Mouse (Mus musculus) brain, embryonic 18.5 days (tissue): Measurements from ENCODE around the gene Sox8.
A peak's percentile ranks its signal among the peaks of the same experiment; 100 is the strongest.

Experiments
- DNase-seq: peaks from one replicate; pipeline ENCODE4 v3.0.0-alpha.2; 2012; ENCODE audit warnings: low read depth, low spot score

Gene Sox8

GRCm38 (mm10) chr17:25570648-25571452 is at the start of gene Sox8:
Gene Sox8 (minus strand): TSS chr17:25570686.
- DNase-seq, result no peak

- peak; percentile 64 for DNase-seq
Measured at GRCm38 (mm10) chr17:25618508-25619056, 48.1 kb upstream of the Sox8 start.

DNA sequence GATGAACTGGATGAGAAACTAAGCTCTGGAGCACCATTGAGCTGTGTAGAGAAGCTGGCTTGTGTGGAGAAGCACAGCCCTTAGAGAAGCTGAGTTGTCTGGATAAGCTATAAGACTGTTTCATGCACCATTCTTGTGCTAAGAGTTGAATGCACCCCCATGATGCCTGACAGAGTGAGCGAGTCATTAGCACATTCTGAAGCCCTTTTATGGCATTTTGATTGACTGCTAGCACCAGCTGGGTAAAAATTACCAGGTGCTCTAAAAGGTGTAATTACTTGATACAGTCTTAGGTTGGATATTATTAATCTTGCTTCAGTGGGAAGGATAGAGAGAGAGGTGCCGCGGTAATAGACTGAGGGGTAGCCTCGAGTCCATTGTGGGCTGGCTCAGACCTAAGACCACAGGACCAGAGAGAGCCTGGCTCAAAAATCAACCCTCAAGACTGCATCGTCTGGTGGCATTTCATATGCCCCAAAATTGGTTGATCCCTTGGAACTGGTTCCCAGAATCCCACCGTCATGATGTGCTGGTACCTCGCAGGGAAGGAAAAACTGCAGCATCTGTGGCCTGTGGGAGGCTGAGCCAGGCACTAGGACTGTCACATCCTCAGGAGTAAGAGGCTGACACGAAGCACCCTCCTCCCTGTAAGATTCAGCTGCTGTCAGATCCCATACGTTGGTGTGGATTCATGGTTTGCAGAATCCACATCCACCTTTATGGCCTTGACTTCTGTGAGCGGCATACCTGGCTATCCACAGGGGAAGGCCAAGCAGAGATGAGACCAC is 44.4 kb upstream of the Sox8 start:
- DNase-seq, result no peak

DNA sequence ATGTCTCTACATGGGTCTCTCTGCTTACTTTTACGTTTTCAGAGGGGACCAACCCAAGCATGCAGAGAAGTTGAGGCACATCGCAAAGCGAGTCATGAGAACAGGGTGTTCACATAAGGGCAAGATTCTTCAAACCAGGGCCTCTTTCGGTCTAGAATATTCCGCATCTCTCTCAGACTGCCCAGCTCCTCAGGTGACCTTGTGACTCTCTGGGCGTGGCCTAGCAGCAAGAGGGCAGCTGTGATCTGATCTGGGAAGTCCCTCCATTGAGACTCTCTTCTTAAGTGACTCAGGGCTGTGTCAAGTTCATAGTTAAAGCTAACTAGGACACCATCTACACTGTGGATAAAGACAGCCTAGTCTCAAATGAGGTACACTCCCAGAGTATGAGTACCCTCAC is 42.8 kb upstream of the Sox8 start:
- DNase-seq, result no peak

DNA sequence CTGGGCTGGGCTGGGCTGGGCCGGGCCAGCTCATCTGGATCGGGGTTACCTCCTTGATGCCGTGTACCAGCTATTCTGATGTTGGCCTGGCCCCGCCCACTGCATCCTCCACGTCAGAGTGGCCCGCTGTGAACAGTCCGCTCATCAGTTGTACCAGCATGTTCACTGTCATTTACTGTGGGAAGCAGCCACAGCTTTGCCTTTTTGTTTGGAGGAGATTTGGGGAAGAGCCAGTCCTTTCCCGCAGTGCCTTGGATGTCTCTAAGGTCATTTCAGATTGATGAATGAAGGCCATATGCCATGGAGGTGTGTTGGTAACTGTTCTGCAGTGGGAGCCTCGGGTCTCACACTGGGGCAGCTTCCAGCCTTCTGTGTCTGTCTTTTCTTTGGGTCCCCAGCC is 42.1 kb upstream of the Sox8 start:
- DNase-seq, result no peak

GRCm38 (mm10) chr17:25610151-25610550 is 39.7 kb upstream of the Sox8 start:
- DNase-seq, result no peak

DNA sequence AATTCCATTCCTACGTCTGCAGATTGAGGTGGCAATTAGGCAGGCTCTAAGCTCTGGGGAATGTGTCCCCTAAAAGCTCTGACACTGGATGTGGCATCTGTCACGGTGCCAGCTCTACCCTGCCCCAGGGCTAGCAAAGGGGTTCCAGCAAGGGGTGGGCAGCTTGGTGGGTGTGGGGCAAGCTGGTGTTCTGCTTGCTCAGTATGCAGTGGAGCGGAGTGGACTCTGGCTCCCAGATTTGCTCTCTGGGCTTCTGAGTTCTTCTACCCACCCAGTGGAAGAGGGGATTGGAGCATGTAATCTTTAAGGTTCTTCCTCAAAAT is 39.0 kb upstream of the Sox8 start:
- DNase-seq, result no peak

GRCm38 (mm10) chr17:25608821-25609505 is 38.5 kb upstream of the Sox8 start:
- no peak for DNase-seq

DNA sequence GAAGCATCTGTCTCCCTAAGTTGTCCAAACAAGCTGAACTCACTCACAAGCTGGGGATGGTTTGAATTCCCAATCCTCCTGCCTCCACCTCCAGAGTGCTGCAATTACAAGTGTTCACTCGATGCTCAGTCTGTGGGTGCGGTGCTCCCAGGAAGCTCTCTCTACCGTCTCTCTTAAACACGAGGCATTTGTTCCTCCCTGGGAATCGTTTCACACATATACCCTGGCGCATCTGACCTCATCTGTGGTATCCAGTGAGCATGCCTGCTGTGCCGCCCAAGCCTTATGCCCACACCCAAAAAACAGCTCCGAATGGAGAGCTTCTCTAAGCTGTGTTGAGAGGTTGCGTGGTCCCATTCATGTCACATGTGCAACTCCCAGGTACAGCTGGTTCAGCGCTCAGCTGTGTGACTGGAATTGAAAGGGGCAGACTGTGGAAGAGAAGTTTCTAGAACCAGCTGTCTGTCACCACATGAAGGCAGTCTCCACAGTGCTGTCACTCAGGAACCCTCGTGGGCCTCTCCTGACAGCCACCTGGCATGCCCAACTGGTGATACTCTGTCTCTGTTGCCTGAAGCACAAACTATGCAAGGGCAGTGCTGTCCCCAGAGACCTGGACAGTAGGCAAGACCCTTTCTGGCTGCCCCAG is 37.8 kb upstream of the Sox8 start:
- no peak for DNase-seq

DNA sequence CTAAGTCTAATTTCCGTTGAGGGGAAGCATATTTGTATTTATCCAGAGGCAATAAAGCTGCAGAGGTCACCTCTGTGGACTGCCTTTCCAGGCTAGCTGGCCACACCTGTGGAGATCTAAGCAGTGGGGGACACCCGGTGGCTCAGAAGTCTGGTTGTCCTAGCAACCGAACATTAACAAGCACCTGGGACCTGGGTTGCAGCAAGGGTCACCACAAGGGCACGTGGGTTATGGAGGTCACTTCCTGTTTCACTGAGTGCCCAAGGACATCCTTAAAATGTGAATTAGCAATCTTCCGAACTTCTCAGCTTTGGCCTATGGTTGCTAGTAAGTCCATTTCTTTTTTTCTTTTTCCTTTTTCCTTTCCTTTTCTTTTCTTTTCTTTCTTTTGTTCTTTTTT is 33.7 kb upstream of the Sox8 start:
- no peak for DNase-seq

DNA sequence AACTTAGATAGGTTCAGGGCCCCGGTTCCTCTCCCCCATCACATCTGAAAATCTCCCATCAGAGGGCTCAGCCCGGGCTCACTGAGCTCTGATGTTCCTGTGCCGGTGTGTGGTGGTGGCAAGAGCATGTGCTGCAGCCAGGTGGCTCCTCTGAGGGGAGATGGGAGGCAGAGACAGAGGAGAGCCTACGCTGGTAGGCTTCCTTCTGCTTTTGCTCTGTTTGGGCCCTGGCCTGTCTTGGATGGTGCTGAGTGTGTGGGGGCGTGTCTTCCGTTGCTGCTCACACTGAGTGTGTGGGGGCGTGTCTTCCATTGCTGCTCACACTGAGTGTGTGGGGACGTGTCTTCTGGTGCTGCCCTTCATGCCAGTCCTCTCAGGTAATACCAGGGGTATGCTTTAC is 31.9 kb upstream of the Sox8 start:
- no peak for DNase-seq

DNA sequence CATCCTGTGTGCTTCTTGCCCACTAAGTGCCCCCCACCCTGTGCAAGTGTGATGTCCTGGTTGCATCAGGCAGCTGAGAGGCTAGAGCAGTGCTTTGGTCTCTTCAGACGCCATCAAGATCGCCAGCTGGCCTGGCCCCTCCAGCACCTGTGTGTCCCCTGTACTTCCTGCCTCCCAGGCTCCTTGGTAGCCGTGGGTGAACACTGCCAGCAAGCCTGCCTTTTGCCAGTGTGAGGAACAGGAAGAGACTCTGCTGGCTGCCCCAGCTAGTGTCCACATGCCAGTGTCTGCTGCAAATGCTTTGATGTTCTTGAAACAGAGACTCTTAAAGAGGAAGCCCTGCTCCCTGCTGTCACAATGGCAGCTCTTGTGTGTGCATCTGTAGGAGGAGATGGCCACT is 27.1 kb upstream of the Sox8 start:
- DNase-seq, result no peak

GRCm38 (mm10) chr17:25595495-25595894 is 25.0 kb upstream of the Sox8 start:
- DNase-seq, result no peak

DNA sequence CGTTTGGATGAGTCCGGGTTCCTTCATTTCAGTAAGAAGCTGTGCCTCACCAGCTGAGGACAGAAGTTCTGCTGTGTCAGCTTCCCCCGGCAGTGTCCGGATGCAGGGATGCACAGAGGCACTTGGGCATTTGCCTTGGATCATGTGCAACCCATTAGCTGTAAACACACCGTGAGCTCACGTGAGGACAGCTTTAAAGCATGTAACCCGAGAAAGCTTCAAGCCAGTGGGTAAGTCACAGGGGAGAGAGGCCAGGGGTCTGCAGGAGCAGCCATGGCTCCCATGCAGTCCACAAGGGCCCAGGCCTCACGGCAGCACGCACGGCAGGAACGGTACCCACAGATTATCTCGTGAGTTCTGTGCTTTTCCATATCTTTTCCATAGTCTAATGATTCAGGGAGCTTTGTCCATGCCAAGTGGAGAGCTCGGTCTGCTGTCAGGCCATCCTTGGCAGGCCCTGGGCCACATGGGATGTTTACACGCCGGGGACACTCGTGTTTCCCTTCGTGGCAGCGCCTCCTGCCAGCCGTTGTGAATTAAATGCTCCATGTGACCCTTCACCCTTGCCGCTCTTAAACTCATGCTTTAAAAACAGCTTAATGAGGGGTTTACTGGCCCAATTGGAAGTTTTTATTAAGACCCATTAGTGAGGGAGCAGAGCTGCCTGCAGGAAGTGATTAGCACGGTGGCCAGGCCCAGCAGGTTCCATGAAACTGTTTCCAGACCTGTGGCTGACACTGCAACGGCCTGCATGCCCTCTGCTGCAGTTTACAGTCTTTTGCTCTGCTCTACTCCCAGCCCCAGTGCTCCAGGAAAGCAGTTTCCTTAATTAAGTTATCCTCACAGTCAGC is 23.1 kb upstream of the Sox8 start:
- no peak for DNase-seq

GRCm38 (mm10) chr17:25592336-25592735 is 21.9 kb upstream of the Sox8 start:
- no peak for DNase-seq

- no peak for DNase-seq
Measured at GRCm38 (mm10) chr17:25590985-25591384, 20.5 kb upstream of the Sox8 start.

- DNase-seq, result no peak
Measured at GRCm38 (mm10) chr17:25590068-25590467, 19.6 kb upstream of the Sox8 start.

DNA sequence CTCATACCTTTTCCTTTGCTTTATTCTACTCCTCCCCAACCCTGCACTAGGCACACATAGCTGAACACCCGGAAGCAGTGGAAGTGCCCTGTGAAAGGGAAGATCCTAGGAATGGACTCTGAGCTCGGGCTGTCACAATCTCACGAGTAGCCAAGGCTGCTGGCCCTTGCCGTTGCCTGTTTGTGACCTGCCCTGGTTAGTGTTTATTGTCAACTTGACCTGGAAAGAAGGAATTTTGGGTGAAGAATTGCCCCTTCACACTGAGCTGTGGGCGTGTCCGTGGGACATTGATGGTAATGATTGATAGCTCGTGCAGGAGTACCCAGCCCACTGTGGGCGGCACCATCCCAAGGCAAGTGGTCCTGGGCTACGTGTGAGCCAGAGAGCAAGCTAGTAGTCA is 14.2 kb upstream of the Sox8 start:
- no peak for DNase-seq

DNA sequence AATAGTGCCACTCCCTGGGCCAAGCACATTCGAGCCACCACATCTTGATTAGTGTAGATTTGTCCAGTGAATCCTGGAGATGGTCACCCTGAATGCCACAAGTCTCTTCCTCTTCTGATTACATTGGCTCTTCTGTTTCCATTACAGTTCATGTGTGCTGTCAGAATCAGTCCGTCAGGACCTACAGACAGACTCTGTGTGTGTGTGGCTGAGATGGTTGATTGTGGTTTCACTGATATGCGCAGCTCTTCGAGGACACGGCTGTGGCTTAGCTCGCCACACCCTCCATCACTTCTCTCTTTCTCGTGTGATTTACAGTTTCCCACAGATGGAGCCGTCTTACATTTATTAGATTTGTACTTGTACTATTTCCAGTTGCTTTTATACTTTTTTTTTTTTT is 13.4 kb upstream of the Sox8 start:
- DNase-seq, result no peak

DNA sequence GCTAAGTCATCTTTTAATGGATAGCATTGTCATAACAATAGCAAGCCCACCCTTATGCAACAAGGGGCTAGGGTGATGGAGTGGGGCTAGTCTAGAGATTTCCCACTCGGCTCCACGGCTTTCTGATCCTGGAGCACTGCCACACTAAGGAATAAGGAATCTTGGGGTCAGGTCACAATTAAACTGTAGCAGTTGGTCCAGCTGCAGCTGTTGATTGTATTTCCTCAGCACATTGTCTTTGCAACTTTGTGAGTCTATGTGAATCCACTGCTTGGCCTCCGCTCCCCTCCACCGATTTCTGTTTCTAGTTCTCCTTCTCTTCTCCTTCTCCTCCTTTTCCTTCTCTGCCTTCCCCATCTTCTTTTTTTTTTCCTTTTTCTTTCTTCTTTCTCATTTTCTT is 12.6 kb upstream of the Sox8 start:
- DNase-seq, result no peak

GRCm38 (mm10) chr17:25582076-25582475 is 11.6 kb upstream of the Sox8 start:
- DNase-seq, result no peak
